27 mouse cellular contexts compared by ENCODE assay signal in genomic region chr9:67267276-67267990, GRCm38 (mm10).
DNase-seq lines count a peak whose midpoint lies in the region; ATAC-seq lines count a peak whose summit lies in the region.
"Had no signal": no experiment of that assay in that cellular context is flagged by ENCODE, and none has a peak within 500 bp of the region (broad histone marks: within the 10 kb centered on the region; RNA-seq: fewer than 3 reads in every experiment).

No protein-coding gene starts in this region.

- WGBS in embryonic facial prominence, embryonic 12.5 days = 82% methylated on average over 8 of the region's 8 CpGs
- WGBS in embryonic facial prominence, embryonic 10.5 days = 86% methylated on average over 8 of the region's 8 CpGs
- 61% methylated on average over 8 of the region's 8 CpGs for WGBS in stomach, embryonic 16.5 days

- H3K9me3 ChIP-seq in embryonic facial prominence, embryonic 12.5 days = no peaks in the 10 kb centered on the region
- H3K9me3 ChIP-seq in embryonic facial prominence, embryonic 10.5 days = no peaks in the 10 kb centered on the region
- H3K9me3 ChIP-seq in stomach, embryonic 16.5 days (replicated peaks; ENCODE audit: control insufficient read depth, low read length) = no peaks in the 10 kb centered on the region
- H3K9me3 ChIP-seq: embryonic facial prominence, embryonic 15.5 days; forebrain, embryonic 12.5 days; G1E; hindbrain, embryonic 12.5 days; kidney, embryonic 15.5 days had no signal

- H3K36me3 ChIP-seq in embryonic facial prominence, embryonic 12.5 days = no peaks in the 10 kb centered on the region
- H3K36me3 ChIP-seq in embryonic facial prominence, embryonic 10.5 days (replicated peaks) = peaks cover 12% of the 10 kb centered on the region
- no peaks in the 10 kb centered on the region for H3K36me3 ChIP-seq in stomach, embryonic 16.5 days (ENCODE audit: control insufficient read depth, insufficient read depth, low read length)
- H3K36me3 ChIP-seq: embryonic facial prominence, embryonic 15.5 days; forebrain, embryonic 12.5 days; G1E; hindbrain, embryonic 12.5 days; kidney, embryonic 15.5 days had no signal

- no peak overlapping the region for H3K4me2 ChIP-seq in embryonic facial prominence, embryonic 12.5 days (replicated peaks)
- no peak overlapping the region for H3K4me2 ChIP-seq in stomach, embryonic 16.5 days (ENCODE audit: low read depth, low read length)
- H3K4me2 ChIP-seq: embryonic facial prominence, embryonic 15.5 days; forebrain, embryonic 12.5 days; hindbrain, embryonic 12.5 days; kidney, embryonic 15.5 days; midbrain, embryonic 11.5 days had no signal

- no peak for ATAC-seq in embryonic facial prominence, embryonic 12.5 days (ENCODE audit: insufficient number of reproducible peaks, insufficient read depth, low FRiP score, low TSS enrichment)
- ATAC-seq in hematopoietic stem cell, adult 5-6 weeks (replicated peaks in 1 of 2; ENCODE audit: insufficient read depth in 1 of 2, low FRiP score in 2 of 2, low TSS enrichment in 1 of 2, low read depth in 1 of 2, poor library complexity in 2 of 2, severe bottlenecking in 2 of 2) = peak; percentile 82 to 88
- ATAC-seq in stomach, embryonic 16.5 days (ENCODE audit: insufficient read depth, low FRiP score) = peak; percentile 63
- ATAC-seq: forebrain, postnatal 0 days; hindbrain, postnatal 0 days; midbrain, embryonic 16.5 days had no signal

- no peak overlapping the region for H3K4me3 ChIP-seq in embryonic facial prominence, embryonic 12.5 days
- no peak overlapping the region for H3K4me3 ChIP-seq in embryonic facial prominence, embryonic 10.5 days
- no peak overlapping the region for H3K4me3 ChIP-seq in stomach, embryonic 16.5 days (replicated peaks; ENCODE audit: low read length)
- H3K4me3 ChIP-seq: embryonic facial prominence, embryonic 15.5 days; forebrain, embryonic 12.5 days; hindbrain, embryonic 12.5 days; kidney, embryonic 15.5 days had no signal

- H3K4me1 ChIP-seq in embryonic facial prominence, embryonic 12.5 days = peaks cover 50% of the 10 kb centered on the region
- peaks cover 40% of the 10 kb centered on the region for H3K4me1 ChIP-seq in embryonic facial prominence, embryonic 10.5 days
- H3K4me1 ChIP-seq in stomach, embryonic 16.5 days (ENCODE audit: control insufficient read depth, insufficient read depth, low read length) = peaks cover 41% of the 10 kb centered on the region

- H3K27ac ChIP-seq in embryonic facial prominence, embryonic 12.5 days = 0 out of 2 replicates have a peak overlapping the region, but pooled peaks have one; percentile 20
- no peak overlapping the region for H3K27ac ChIP-seq in embryonic facial prominence, embryonic 10.5 days (replicated peaks)
- peak overlapping the region; percentile 71 for H3K27ac ChIP-seq in stomach, embryonic 16.5 days (ENCODE audit: low read length)
- H3K27ac ChIP-seq: forebrain, embryonic 12.5 days; hindbrain, embryonic 12.5 days; hindbrain, postnatal 0 days; kidney, embryonic 15.5 days; liver, embryonic 14.5 days had no signal

- no peak overlapping the region for H3K9ac ChIP-seq in embryonic facial prominence, embryonic 12.5 days
- H3K9ac ChIP-seq in stomach, embryonic 16.5 days (ENCODE audit: low read length) = no peak overlapping the region
- H3K9ac ChIP-seq: embryonic facial prominence, embryonic 15.5 days; forebrain, embryonic 12.5 days; forebrain, postnatal 0 days; hindbrain, embryonic 12.5 days; kidney, embryonic 15.5 days; liver, embryonic 14.5 days had no signal

- H3K27me3 ChIP-seq in embryonic facial prominence, embryonic 12.5 days = no peaks in the 10 kb centered on the region
- H3K27me3 ChIP-seq in embryonic facial prominence, embryonic 10.5 days (replicated peaks; ENCODE audit: low read depth, poor library complexity, severe bottlenecking) = no peaks in the 10 kb centered on the region
- no peaks in the 10 kb centered on the region for H3K27me3 ChIP-seq in stomach, embryonic 16.5 days (ENCODE audit: control insufficient read depth, insufficient read depth, low read length)
- H3K27me3 ChIP-seq: embryonic facial prominence, embryonic 15.5 days; forebrain, embryonic 12.5 days; hindbrain, embryonic 12.5 days had no signal

- no peak for DNase-seq in embryonic facial prominence, embryonic 10.5 days (ENCODE audit: low spot score)
- peak; percentile 9 for DNase-seq in A20 (ENCODE audit: low read depth, low spot score)
- no peak for DNase-seq in thymus, postnatal 25 days
- no peak for DNase-seq in cerebellum, postnatal 10 days
- DNase-seq: adrenal gland, postnatal 25 days; cerebellum, adult 18-20 months; cerebellum, postnatal 25 days; forebrain, postnatal 0 days; heart, postnatal 14 days; kidney, adult 18-20 months; kidney, postnatal 4 days; left cerebral cortex, postnatal 4 days; lung, adult 2 months; lung, postnatal 14 days; right cerebral cortex, postnatal 25 days had no signal
